Mouse (Mus musculus) neural tube, embryonic 13.5 days (tissue): ENCODE data around the gene Trmt1. TPM values are rescaled to one million over a fixed set of nuclear protein-coding genes. Genes with fewer than 3 reads are reported as not detected.

Experiments used
- ATAC-seq: fragments of 200-750 bp; cut with Nextera tagmentation; 2 replicates; pipeline ENCODE4 v1.8.0; 2017; ENCODE audit warnings: low read depth, mild to moderate bottlenecking, moderate TSS enrichment, moderate library complexity
- H3K27ac ChIP-seq: fragments of 300-500 bp; sonication (generic); replicated peaks from 2 replicates; pipeline ENCODE4 v1.5.1; 2015; ENCODE audit warnings: moderate library complexity, mild to moderate bottlenecking, inconsistent platforms
- H3K27me3 ChIP-seq: fragments of 300-500 bp; sonication (generic); 2 replicates; pipeline ENCODE4 v1.6.1; 2015; ENCODE audit warnings: mild to moderate bottlenecking, inconsistent platforms
- H3K36me3 ChIP-seq: fragments of 300-500 bp; sonication (generic); 2 replicates; pipeline ENCODE4 v1.6.1; 2015; ENCODE audit warnings: mild to moderate bottlenecking, inconsistent platforms
- H3K4me1 ChIP-seq: fragments of 300-500 bp; sonication (generic); replicated peaks from 2 replicates; pipeline ENCODE4 v1.6.1; 2015; ENCODE audit warnings: inconsistent platforms
- H3K4me2 ChIP-seq: fragments of 300-500 bp; sonication (generic); 2 replicates; pipeline ENCODE4 v1.6.1; 2015; ENCODE audit warnings: inconsistent platforms, mild to moderate bottlenecking, moderate library complexity
- H3K4me3 ChIP-seq: fragments of 300-500 bp; sonication (generic); 2 replicates; pipeline ENCODE4 v1.5.1; 2015; ENCODE audit warnings: mild to moderate bottlenecking, inconsistent platforms
- H3K9ac ChIP-seq: fragments of 300-500 bp; sonication (generic); 2 replicates; pipeline ENCODE4 v1.6.1; 2015; ENCODE audit warnings: moderate library complexity, mild to moderate bottlenecking, inconsistent platforms
- H3K9me3 ChIP-seq: fragments of 300-500 bp; sonication (generic); 2 replicates; pipeline ENCODE4 v1.6.1; 2016; ENCODE audit warnings: inconsistent platforms
- WGBS: fragments of 180-500 bp; shearing (Covaris S2); methylation state at CpG from one replicate; pipeline ENCODE4 v1.1.7; 2015; 5-methylcytosine and 5-hydroxymethylcytosine counted together
- polyA plus RNA-seq: library from polyadenylated mRNA; unstranded; fragments of >200 nt; fragmentation: Nextera tagmentation; extraction: Ambion mirVana; gene quantifications from 2 replicates; pipeline ENCODE4 v1.2.1, GENCODE M21; 2015

Trmt1 gene
- polyA plus RNA-seq, 1 experiment from 2014 or later, result 55.5 TPM

GRCm38 (mm10) chr8:84718476-84718875, 32.4 kb downstream of the Trmt1 start:
- no peak overlapping the region for H3K4me2 ChIP-seq
- no peaks in the 10 kb centered on the region for H3K9me3 ChIP-seq
- H3K27ac ChIP-seq, result no peak overlapping the region
- no peak for ATAC-seq
- WGBS, result 87% methylated on average over 5 of the region's 5 CpGs
- 0 out of 2 replicates have a peak, but pooled peaks cover 22% of the 10 kb centered on the region for H3K36me3 ChIP-seq
- H3K4me3 ChIP-seq, result no peak overlapping the region
- peaks cover 59% of the 10 kb centered on the region for H3K4me1 ChIP-seq
- peaks cover 75% of the 10 kb centered on the region for H3K27me3 ChIP-seq
- H3K9ac ChIP-seq, result no peak overlapping the region

GRCm38 (mm10) chr8:84718959-84719690, 33.0 kb downstream of the Trmt1 start:
- H3K27ac ChIP-seq, result no peak overlapping the region
- peaks cover 72% of the 10 kb centered on the region for H3K27me3 ChIP-seq
- no peak overlapping the region for H3K4me3 ChIP-seq
- no peak overlapping the region for H3K9ac ChIP-seq
- peaks cover 59% of the 10 kb centered on the region for H3K4me1 ChIP-seq
- no peak overlapping the region for H3K4me2 ChIP-seq
- H3K36me3 ChIP-seq, result 0 out of 2 replicates have a peak, but pooled peaks cover 22% of the 10 kb centered on the region
- 81% methylated on average over 5 of the region's 5 CpGs for WGBS
- ATAC-seq, result no peak
- H3K9me3 ChIP-seq, result no peaks in the 10 kb centered on the region

GRCm38 (mm10) chr8:84722530-84722849, 36.4 kb downstream of the Trmt1 start:
- WGBS, result 75% methylated on average over 6 of the region's 6 CpGs
- peaks cover 44% of the 10 kb centered on the region; the same call in 1 of the 2 replicates for H3K36me3 ChIP-seq
- peak; percentile 12 for ATAC-seq
- no peak overlapping the region for H3K4me3 ChIP-seq
- 0 out of 2 replicates have a peak overlapping the region, but pooled peaks have one; percentile 33 for H3K4me2 ChIP-seq
- H3K27ac ChIP-seq, result peak overlapping the region; percentile 94
- no peaks in the 10 kb centered on the region for H3K9me3 ChIP-seq
- peaks cover 67% of the 10 kb centered on the region for H3K4me1 ChIP-seq
- peaks cover 48% of the 10 kb centered on the region for H3K27me3 ChIP-seq
- H3K9ac ChIP-seq, result 0 out of 2 replicates have a peak overlapping the region, but pooled peaks have one; percentile 52

GRCm38 (mm10) chr8:84722850-84723570, 36.9 kb downstream of the Trmt1 start, which contains the start of gene G430095P16Rik:
G430095P16Rik (plus strand) TSS chr8:84723007.
- H3K4me1 ChIP-seq, result peaks cover 72% of the 10 kb centered on the region

GRCm38 (mm10) chr8:84723571-84723900, 37.4 kb downstream of the Trmt1 start:
- WGBS, result 30% methylated on average over 7 of the region's 7 CpGs
- Histone ChIP-seq H3K9me3 (no peaks in the 10 kb centered on the region), H3K36me3 (peaks cover 46% of the 10 kb centered on the region; the same call in 1 of the 2 replicates), H3K27me3 (peaks cover 39% of the 10 kb centered on the region), H3K4me3 (no peak overlapping the region), H3K4me2 (peak overlapping the region; percentile 33), H3K27ac (peak overlapping the region; percentile 94), H3K4me1 (peaks cover 77% of the 10 kb centered on the region), H3K9ac (peak overlapping the region; percentile 52)
- no peak for ATAC-seq

More at GRCm38 (mm10) chr8:84722850-84723570, 36.9 kb downstream of the Trmt1 start, which contains the start of gene G430095P16Rik:
- peak within 1 kb of the TSS; percentile 33 for H3K4me2 ChIP-seq
- peak within 1 kb of the TSS; percentile 94 for H3K27ac ChIP-seq
- ATAC-seq, result peak; percentile 68
- H3K9me3 ChIP-seq, result no peaks in the 10 kb centered on the region
- H3K27me3 ChIP-seq, result peaks cover 43% of the 10 kb centered on the region
- H3K36me3 ChIP-seq, result peaks cover 46% of the 10 kb centered on the region; the same call in 1 of the 2 replicates
- H3K9ac ChIP-seq, result peak within 1 kb of the TSS; percentile 52
- no peak within 1 kb of the TSS for H3K4me3 ChIP-seq
- 13% methylated on average over 10 of the region's 10 CpGs for WGBS

- 46% methylated on average over 9 of the region's 9 CpGs for WGBS
- ATAC-seq, result no peak
- H3K9ac ChIP-seq, result peak overlapping the region; percentile 38; the same call in 1 of the 2 replicates
Observed at GRCm38 (mm10) chr8:84724683-84725082, 38.6 kb downstream of the Trmt1 start.

GRCm38 (mm10) chr8:84725246-84725940, 39.3 kb downstream of the Trmt1 start:
- Histone ChIP-seq H3K27me3 (peaks cover 22% of the 10 kb centered on the region), H3K4me1 (peaks cover 96% of the 10 kb centered on the region), H3K9me3 (no peaks in the 10 kb centered on the region), H3K4me2 (0 out of 2 replicates have a peak overlapping the region, but pooled peaks have one; percentile 1), H3K36me3 (peaks cover 31% of the 10 kb centered on the region; the same call in 1 of the 2 replicates), H3K4me3 (no peak overlapping the region), H3K9ac (peak overlapping the region; percentile 38; the same call in 1 of the 2 replicates), H3K27ac (peak overlapping the region; percentile 94)
- ATAC-seq, result no peak
- WGBS, result 60% methylated on average over 10 of the region's 10 CpGs

More at GRCm38 (mm10) chr8:84724683-84725082, 38.6 kb downstream of the Trmt1 start:
- no peak overlapping the region for H3K4me3 ChIP-seq
- H3K4me2 ChIP-seq, result no peak overlapping the region
- peaks cover 88% of the 10 kb centered on the region for H3K4me1 ChIP-seq
- peak overlapping the region; percentile 94 for H3K27ac ChIP-seq
- H3K36me3 ChIP-seq, result peaks cover 38% of the 10 kb centered on the region; the same call in 1 of the 2 replicates
- peaks cover 28% of the 10 kb centered on the region for H3K27me3 ChIP-seq
- H3K9me3 ChIP-seq, result no peaks in the 10 kb centered on the region

GRCm38 (mm10) chr8:84725941-84726259, 39.8 kb downstream of the Trmt1 start:
- peaks cover 29% of the 10 kb centered on the region; the same call in 1 of the 2 replicates for H3K36me3 ChIP-seq
- peaks cover 98% of the 10 kb centered on the region for H3K4me1 ChIP-seq
- peak overlapping the region; percentile 94 for H3K27ac ChIP-seq
- H3K9me3 ChIP-seq, result no peaks in the 10 kb centered on the region
- peaks cover 17% of the 10 kb centered on the region for H3K27me3 ChIP-seq
- H3K4me2 ChIP-seq, result no peak overlapping the region
- WGBS, result 17% methylated on average over 3 of the region's 3 CpGs
- no peak overlapping the region for H3K4me3 ChIP-seq
- ATAC-seq, result no peak
- no peak overlapping the region for H3K9ac ChIP-seq

GRCm38 (mm10) chr8:84728474-84728873, 42.4 kb downstream of the Trmt1 start:
- Histone ChIP-seq H3K9ac (no peak overlapping the region), H3K27ac (peak overlapping the region; percentile 90), H3K36me3 (peaks cover 25% of the 10 kb centered on the region; the same call in 1 of the 2 replicates), H3K4me1 (peaks cover 98% of the 10 kb centered on the region), H3K4me2 (0 out of 2 replicates have a peak overlapping the region, but pooled peaks have one; percentile 1), H3K27me3 (peaks cover 14% of the 10 kb centered on the region), H3K4me3 (no peak overlapping the region), H3K9me3 (no peaks in the 10 kb centered on the region)
- ATAC-seq, result peak; percentile 77
- WGBS, result 48% methylated on average over 3 of the region's 3 CpGs

GRCm38 (mm10) chr8:84729921-84730362, 43.8 kb downstream of the Trmt1 start:
- H3K27me3 ChIP-seq, result peaks cover 25% of the 10 kb centered on the region
- H3K9ac ChIP-seq, result peak overlapping the region; percentile 47; the same call in 1 of the 2 replicates
- no peaks in the 10 kb centered on the region for H3K9me3 ChIP-seq
- H3K27ac ChIP-seq, result peak overlapping the region; percentile 90
- H3K36me3 ChIP-seq, result peaks cover 25% of the 10 kb centered on the region; the same call in 1 of the 2 replicates
- H3K4me1 ChIP-seq, result peaks cover 97% of the 10 kb centered on the region
- 91% methylated on average over 16 of the region's 16 CpGs for WGBS
- no peak overlapping the region for H3K4me3 ChIP-seq
- no peak for ATAC-seq
- no peak overlapping the region for H3K4me2 ChIP-seq

- Histone ChIP-seq H3K9ac (peak overlapping the region; percentile 47; the same call in 1 of the 2 replicates), H3K4me3 (no peak overlapping the region), H3K36me3 (peaks cover 20% of the 10 kb centered on the region; the same call in 1 of the 2 replicates), H3K4me1 (peaks cover 95% of the 10 kb centered on the region), H3K27me3 (peaks cover 27% of the 10 kb centered on the region), H3K27ac (peak overlapping the region; percentile 90), H3K4me2 (no peak overlapping the region), H3K9me3 (no peaks in the 10 kb centered on the region)
- ATAC-seq, result peak; percentile 30; the same call in 1 of the 2 replicates
- 34% methylated on average over 9 of the region's 9 CpGs for WGBS
Observed at GRCm38 (mm10) chr8:84730541-84731370, 44.6 kb downstream of the Trmt1 start.
